Mouse (Mus musculus) embryonic fibroblast, embryonic 13.5 days (primary cell): ENCODE results near the gene Slc22a14. TPM values are rescaled to one million over a fixed set of nuclear protein-coding genes. Genes with fewer than 3 reads are reported as not detected.

Experiments used
- H3K27ac ChIP-seq: 2 replicates; pipeline ENCODE4 v1.5.1; 2012; ENCODE audit warnings: low read length, control low read depth, inconsistent platforms; ENCODE audit not compliant: insufficient read depth
- H3K4me1 ChIP-seq: 2 replicates; pipeline ENCODE4 v1.6.1; 2011; ENCODE audit warnings: low read length; ENCODE audit not compliant: control insufficient read depth, insufficient read depth
- H3K4me3 ChIP-seq: 2 replicates; pipeline ENCODE4 v1.5.1; 2011; ENCODE audit warnings: mild to moderate bottlenecking, control low read depth, low read length; ENCODE audit not compliant: insufficient read depth
- CTCF ChIP-seq: IDR thresholded peaks from 2 replicates; pipeline ENCODE4 v1.5.1; 2011; ENCODE audit warnings: mild to moderate bottlenecking, control low read depth, low read length, moderate library complexity, borderline replicate concordance; ENCODE audit not compliant: insufficient read depth
- POLR2A ChIP-seq: IDR thresholded peaks from 2 replicates; pipeline ENCODE4 v1.6.1; 2011; ENCODE audit warnings: low read depth, mild to moderate bottlenecking, control low read depth, low read length, moderate library complexity
- polyA plus RNA-seq: library from polyadenylated mRNA; stranded (reverse); fragments of >200 nt; gene quantifications from 2 replicates; pipeline ENCODE4 v1.2.4, GENCODE M21; 2011; ENCODE audit warnings: low read depth; ENCODE audit not compliant: missing spikeins, insufficient read length

The Slc22a14 gene
- polyA plus RNA-seq, 1 experiment: not detected

DNA sequence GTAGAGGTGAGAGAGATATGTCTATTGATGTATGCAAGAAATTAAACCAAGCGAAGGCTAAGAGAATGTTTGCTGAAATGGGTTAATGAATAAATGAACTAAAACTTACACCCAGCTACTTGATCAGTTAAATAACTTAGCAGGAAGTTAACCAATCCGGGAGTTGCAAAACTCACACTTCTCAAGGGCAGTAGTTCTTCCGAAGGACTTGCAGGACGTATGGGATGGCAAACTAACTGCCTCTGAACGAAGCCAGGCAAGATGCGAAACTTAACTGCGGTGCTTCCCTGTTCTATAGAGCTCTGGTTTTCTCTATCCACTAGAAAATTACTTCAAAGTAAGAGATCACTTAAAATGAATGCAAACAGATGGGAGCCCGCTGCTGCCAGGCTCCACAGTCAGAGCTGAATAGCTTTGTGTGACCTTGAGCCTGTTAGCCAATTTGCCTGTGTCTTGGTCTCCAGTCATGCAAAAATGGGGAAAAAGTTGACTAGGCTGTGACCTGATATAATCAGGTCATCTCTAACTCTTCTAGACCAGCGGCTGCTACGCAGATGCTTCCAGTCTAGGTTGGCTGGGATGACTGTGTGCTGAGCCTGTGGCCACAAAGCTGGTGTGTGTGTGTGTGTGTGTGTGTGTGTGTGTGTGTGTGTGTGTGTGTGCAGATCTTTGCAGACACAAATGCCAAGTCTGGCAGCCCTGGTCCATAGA lies 166.0 kb downstream of the Slc22a14 start:
- Histone ChIP-seq H3K27ac (no peak overlapping the region), H3K4me1 (no peaks in the 10 kb centered on the region), H3K4me3 (no peak overlapping the region)
- TF ChIP-seq POLR2A: no peak
- no peak for TF ChIP-seq CTCF

DNA sequence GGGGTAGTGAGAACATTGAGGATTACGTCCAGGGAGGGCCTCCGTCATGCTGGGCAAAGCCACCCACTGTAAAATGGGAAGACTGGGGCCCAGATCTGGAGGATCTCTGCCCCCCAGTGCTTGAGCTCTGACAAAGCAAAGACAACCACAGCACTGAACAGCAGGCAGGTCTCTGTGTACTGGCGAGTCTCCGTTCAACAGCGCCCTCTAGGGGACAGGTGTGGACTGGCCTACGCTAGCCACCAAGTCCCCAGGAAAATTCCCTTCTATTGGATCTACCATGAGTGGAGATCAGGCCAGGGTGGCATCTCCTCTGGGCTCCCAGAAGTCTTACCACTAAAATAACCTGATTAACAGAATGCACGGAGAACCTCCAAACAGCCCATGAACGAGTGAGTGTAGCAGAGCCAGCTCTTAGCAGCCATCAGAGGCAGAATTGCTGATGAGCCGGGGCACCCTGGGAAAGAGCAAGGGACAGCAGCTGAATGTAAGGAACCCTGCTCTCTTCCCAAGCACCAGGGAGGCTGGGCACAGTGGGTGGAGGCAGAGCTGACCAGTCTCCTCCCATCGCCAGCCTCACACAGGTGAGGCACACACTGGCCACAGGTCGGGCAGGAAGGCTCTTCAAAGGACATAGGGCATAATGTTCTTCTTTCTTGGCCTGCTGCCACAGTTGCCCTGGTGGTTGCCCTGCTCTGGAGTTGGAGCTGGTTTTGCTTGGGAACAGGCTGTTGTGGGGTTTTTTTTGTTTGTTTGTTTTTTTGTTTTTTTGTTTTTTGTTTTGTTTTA lies 173.0 kb downstream of the Slc22a14 start:
- no peak overlapping the region for H3K27ac ChIP-seq
- no peak overlapping the region for H3K4me3 ChIP-seq
- TF ChIP-seq CTCF: peak; percentile 48; the same call in 1 of the 2 replicates
- TF ChIP-seq POLR2A: no peak
- no peaks in the 10 kb centered on the region for H3K4me1 ChIP-seq

DNA sequence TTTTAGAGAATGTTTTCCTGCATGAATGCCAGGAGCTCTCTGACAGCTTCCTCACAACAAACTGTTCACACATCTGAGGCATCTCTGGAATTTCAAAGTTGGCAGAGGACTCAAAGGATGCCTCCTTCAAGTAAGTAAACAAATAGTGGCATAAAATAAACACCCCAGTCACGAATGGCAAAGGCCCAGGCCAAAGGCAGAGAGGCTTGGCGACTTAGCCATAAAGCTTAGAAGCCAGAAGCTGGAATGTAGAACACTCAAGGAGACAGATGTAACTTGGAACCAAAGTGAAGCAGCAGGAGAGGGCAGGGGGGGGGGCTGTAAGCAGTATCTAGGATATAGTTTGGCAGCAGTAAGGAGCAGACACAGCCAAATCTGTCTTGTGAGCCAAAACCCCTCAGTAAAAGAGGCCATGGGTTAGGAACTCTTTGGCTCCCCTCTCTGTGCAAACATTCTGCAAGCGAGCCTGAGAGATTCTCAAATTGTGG lies 184.1 kb downstream of the Slc22a14 start:
- TF ChIP-seq CTCF (no peak), POLR2A (no peak)
- Histone ChIP-seq H3K4me3 (no peak overlapping the region), H3K4me1 (no peaks in the 10 kb centered on the region), H3K27ac (no peak overlapping the region)

DNA sequence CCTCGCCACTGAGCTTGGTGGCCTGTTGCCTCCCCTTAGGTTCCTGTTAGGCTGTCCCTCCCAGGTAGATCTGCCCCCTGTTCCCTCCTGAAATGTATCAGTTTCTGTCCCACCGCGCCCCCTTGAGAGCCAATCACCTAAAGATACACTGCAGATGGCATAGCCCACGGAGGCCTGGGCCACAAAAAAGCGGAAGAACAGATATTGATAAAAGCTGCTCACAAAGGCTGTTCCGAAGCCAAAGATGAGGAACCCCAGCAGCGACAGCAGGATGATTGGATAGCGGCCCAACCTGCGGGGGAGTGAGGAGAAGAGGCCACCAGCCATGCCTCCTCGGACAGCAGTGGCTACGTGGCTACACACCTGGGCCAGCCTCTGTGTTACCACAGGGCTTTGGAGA lies 186.1 kb downstream of the Slc22a14 start:
- H3K4me1 ChIP-seq: no peaks in the 10 kb centered on the region
- no peak for TF ChIP-seq CTCF
- TF ChIP-seq POLR2A: no peak
- H3K4me3 ChIP-seq: no peak overlapping the region
- H3K27ac ChIP-seq: no peak overlapping the region

DNA sequence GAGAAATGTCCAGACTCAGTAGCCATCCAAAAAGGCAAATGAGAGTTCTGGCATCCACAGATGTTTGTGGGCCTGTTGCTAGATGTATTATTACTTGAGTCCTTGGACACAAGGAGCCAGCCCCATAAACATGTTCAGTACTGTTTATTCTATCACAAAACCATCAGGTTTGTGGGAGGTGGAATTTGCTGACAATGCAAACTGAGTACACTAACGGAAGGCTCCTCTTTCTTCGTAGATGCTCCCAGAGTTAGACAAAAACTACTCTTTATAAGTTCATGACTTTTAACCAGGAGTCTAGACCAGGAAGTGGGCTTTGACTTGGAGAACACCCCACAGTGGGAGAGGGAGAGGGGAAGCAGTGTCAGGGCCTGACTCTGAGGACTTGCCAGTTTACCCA lies 197.7 kb downstream of the Slc22a14 start:
- no peak for TF ChIP-seq CTCF
- TF ChIP-seq POLR2A: no peak
- Histone ChIP-seq H3K4me1 (no peaks in the 10 kb centered on the region), H3K4me3 (no peak overlapping the region), H3K27ac (no peak overlapping the region)

DNA sequence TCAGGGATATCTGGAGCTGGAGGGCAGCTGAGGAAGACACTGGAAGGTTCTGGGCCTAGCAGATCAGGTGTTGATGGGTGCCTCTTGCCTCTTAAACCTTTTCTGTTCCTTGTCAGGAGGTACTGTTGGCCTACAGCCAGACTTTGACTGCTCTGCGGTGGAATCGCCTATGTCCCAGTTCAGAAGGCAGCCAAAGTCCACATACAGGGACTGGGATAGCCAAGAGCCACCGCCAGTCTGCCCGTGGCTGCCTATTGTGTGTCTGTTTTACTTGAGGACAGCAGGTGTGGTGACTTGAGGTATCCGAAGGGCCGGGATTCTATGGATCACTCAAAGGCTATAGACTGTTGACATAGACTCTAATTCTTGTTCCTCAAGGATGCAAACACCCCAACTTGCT lies 199.8 kb downstream of the Slc22a14 start:
- Histone ChIP-seq H3K4me3 (no peak overlapping the region), H3K4me1 (no peaks in the 10 kb centered on the region), H3K27ac (no peak overlapping the region)
- no peak for TF ChIP-seq POLR2A
- no peak for TF ChIP-seq CTCF

DNA sequence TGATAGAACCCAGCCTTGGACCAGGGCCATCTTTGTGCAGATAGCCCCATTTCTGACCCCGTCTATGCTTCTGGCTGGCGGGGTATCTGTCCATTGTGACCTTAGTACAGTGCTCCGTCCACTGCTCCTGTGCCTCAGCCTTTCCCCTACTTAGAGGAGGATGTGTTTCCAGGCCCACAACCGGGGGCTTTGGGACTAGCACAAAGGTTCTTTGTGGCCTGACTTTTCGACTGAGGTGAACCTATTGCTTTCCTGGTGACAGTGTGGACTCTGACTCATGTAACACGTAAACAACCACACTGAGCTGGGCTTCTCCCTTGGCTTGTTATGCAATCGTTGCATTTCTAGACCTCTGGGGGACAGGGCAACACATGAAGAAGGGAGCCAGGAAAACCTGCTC lies 200.6 kb downstream of the Slc22a14 start:
- TF ChIP-seq CTCF (no peak), POLR2A (no peak)
- H3K27ac ChIP-seq: no peak overlapping the region
- H3K4me3 ChIP-seq: no peak overlapping the region

DNA sequence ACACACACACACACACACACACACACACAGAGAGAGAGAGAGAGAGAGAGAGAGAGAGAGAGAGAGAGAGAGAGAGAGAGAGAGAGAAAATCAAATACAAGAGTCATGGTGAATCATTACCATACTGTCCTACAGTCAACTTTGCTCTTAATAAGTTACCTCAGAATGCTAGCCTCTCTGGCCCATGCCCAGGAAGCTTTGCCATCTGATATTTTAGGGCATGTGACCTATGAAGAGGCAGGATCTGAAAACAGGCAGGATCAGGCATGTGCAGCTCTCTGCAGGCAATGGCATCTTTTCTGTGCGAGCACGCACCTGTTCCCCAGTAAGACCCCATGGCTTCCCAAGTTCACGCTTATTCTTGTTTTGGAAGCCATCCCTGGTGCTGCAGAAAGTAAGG lies 204.7 kb downstream of the Slc22a14 start:
- Histone ChIP-seq H3K4me1 (no peaks in the 10 kb centered on the region), H3K4me3 (no peak overlapping the region), H3K27ac (no peak overlapping the region)
- no peak for TF ChIP-seq CTCF
- no peak for TF ChIP-seq POLR2A

More for the DNA sequence above, 200.6 kb downstream of the Slc22a14 start:
- no peaks in the 10 kb centered on the region for H3K4me1 ChIP-seq

DNA sequence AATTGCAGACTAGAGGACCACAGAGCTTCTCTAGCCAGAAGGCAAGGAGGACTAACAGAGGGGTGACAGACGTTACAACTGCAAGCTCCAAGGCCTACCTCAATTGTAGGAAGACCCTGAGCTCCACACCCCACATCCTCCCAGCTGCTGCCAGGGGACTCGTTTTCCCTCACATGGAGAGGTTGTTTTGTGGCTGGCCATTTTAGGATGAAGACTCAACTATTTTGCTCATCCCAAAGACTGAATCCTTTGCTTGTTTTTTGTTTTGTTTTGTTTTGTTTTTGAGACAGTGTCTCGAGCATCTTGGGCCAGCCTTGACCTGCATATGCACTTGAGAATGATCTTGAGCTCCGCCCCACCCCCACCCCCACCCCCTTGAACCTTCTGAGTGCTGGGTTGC lies 206.5 kb downstream of the Slc22a14 start, which contains the start of gene Gm47289:
Gm47289 (plus strand) TSS at position 301 of the 400 bp plus-strand sequence.
- no peak for TF ChIP-seq POLR2A
- TF ChIP-seq CTCF: no peak
- Histone ChIP-seq H3K4me3 (no peak within 1 kb of the TSS), H3K4me1 (no peaks in the 10 kb centered on the region), H3K27ac (no peak within 1 kb of the TSS)
